Mouse (Mus musculus): ENCODE data around the gene Shisa6.

GRCm38 (mm10) chr11:66366809-66367685 lies 158.7 kb downstream of the Shisa6 start:
- TF ChIP-seq GATA1 (IDR thresholded peaks at IDR 0.05; ENCODE audit: borderline replicate concordance, low read length), result no peak
- no peak for TF ChIP-seq FLI1 (IDR thresholded peaks at IDR 0.05; ENCODE audit: low read length)

All from megakaryocyte, embryonic 14.5 days (primary cell).